Mouse (Mus musculus): ENCODE results near the gene Wnt9a.
"Not testable (repeated sequence)": the region's sequence is repeated elsewhere in the genome, so short reads cannot be mapped to it uniquely, and the experiment has no call there.

The Wnt9a gene

GRCm38 (mm10) chr11:59367955-59368354 is 61.2 kb downstream of the Wnt9a start:
- in situ Hi-C loops (cut with MboI; ENCODE audit: low pct_unique_long_range_greater_than_20kb in 1 of 2, low sequenced_read_pairs in 2 of 2, unreplicated experiment in 1 of 2), result not testable (repeated sequence)

DNA sequence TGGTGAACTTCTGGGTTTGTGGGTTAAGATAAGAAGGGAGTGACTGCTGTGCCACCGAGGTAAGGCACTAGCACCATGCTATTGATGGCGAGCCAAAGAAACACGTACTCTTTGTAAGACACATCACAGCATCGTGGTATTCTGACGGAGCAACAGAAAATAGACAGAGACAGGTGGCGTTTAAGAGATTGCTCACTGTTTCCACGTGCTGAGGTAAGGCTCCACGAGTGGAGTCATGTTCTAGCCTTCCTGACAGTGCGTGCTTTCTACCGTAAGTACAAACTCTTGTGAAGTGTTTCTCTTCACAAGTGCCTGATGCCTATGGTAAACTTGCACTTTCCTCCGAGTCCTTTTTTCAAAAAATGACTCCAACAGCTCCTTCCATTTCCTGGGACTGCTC is 63.1 kb downstream of the Wnt9a start:
- in situ Hi-C loops (cut with MboI; ENCODE audit: low pct_unique_long_range_greater_than_20kb in 1 of 2, low sequenced_read_pairs in 2 of 2, unreplicated experiment in 1 of 2), result no loop called here

GRCm38 (mm10) chr11:59375475-59375874 is 68.7 kb downstream of the Wnt9a start, which contains the start of gene Prss38:
Prss38 (minus strand) TSS chr11:59375657.
- in situ Hi-C loops (cut with MboI; ENCODE audit: low pct_unique_long_range_greater_than_20kb in 1 of 2, low sequenced_read_pairs in 2 of 2, unreplicated experiment in 1 of 2), result no loop called here

GRCm38 (mm10) chr11:59377999-59378398 is 71.3 kb downstream of the Wnt9a start:
- in situ Hi-C loops (cut with MboI; ENCODE audit: low pct_unique_long_range_greater_than_20kb in 1 of 2, low sequenced_read_pairs in 2 of 2, unreplicated experiment in 1 of 2), result no loop called here

DNA sequence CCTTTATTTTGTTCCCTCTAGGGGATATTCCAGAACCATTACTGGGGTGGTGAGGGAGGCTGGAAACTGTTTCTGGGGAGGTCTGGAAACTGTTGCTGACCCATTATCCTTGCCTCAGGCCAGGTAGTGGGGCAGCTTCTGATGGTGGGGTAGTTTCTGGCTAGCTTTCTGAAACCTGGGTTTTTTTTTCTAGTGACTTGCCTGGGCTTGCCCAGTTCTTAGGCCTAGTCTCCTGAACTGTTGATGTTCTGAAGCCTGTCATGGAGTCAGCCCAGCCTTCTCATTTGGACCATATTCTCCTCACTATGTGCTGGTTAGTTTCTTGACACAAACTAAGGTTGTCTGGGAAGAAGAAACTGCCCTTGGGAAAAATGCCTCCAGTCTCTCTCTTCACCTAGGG is 72.8 kb downstream of the Wnt9a start:
- in situ Hi-C loops (cut with MboI; ENCODE audit: low pct_unique_long_range_greater_than_20kb in 1 of 2, low sequenced_read_pairs in 2 of 2, unreplicated experiment in 1 of 2), result no loop called here

All from mouse embryonic stem cell (cell line).